Mouse (Mus musculus) C2C12 (cell line): ENCODE data around the gene Ctrc. TPM values are rescaled to one million over a fixed set of nuclear protein-coding genes. Genes with fewer than 3 reads are reported as not detected.
"Not testable (repeated sequence)": the region's sequence is repeated elsewhere in the genome, so short reads cannot be mapped to it uniquely, and the experiment has no call there.

Experiments
- H3K27me3 ChIP-seq: one replicate; pipeline ENCODE4 v1.6.1; 2011; ENCODE audit not compliant: control insufficient read depth, insufficient read depth, insufficient read length
- H3K36me3 ChIP-seq: one replicate; pipeline ENCODE4 v1.6.1; 2011; ENCODE audit not compliant: control insufficient read depth, insufficient read depth
- H3K4me3 ChIP-seq: one replicate; pipeline ENCODE4 v1.5.1; 2011; ENCODE audit warnings: mild to moderate bottlenecking, control low read depth; ENCODE audit not compliant: poor library complexity, insufficient read depth, severe bottlenecking
- H3K79me2 ChIP-seq: one replicate; pipeline ENCODE4 v1.6.1; 2011; ENCODE audit not compliant: control insufficient read depth, insufficient read depth
- H3K79me3 ChIP-seq: one replicate; pipeline ENCODE4 v1.6.1; 2011; ENCODE audit warnings: low read depth, control low read depth
- H3ac ChIP-seq: one replicate; pipeline ENCODE3; 2011; ENCODE audit warnings: low read depth; ENCODE audit not compliant: control insufficient read depth, insufficient read length
- CEBPB ChIP-seq: IDR thresholded peaks from one replicate; pipeline ENCODE4 v1.6.1; 2011; ENCODE audit warnings: low read depth, mild to moderate bottlenecking, control low read depth, moderate library complexity
- CTCF ChIP-seq: IDR thresholded peaks from one replicate; pipeline ENCODE4 v1.5.1; 2011; ENCODE audit not compliant: control insufficient read depth, insufficient read depth, insufficient read length
- FOSL1 ChIP-seq: IDR thresholded peaks from one replicate; pipeline ENCODE4 v1.8.0; 2011; ENCODE audit warnings: mild to moderate bottlenecking, low read length; ENCODE audit not compliant: poor library complexity, insufficient read depth, severe bottlenecking
- MAX ChIP-seq: IDR thresholded peaks from one replicate; pipeline ENCODE4 v1.6.1; 2011; ENCODE audit warnings: mild to moderate bottlenecking, control low read depth
- MYOD1 ChIP-seq: IDR thresholded peaks from one replicate; pipeline ENCODE4 v1.6.1; 2011; ENCODE audit warnings: low read depth; ENCODE audit not compliant: control insufficient read depth, insufficient read length
- MYOG ChIP-seq: IDR thresholded peaks from one replicate; pipeline ENCODE4 v1.6.1; 2011; ENCODE audit not compliant: control insufficient read depth, insufficient read length; ENCODE audit errors: extremely low read depth
- USF1 ChIP-seq: IDR thresholded peaks from one replicate; pipeline ENCODE4 v1.6.1; 2011; ENCODE audit warnings: low read depth, mild to moderate bottlenecking, control low read depth, moderate library complexity
- polyA plus RNA-seq: library from polyadenylated mRNA; unstranded; fragments of >200 nt; fragmentation: generic; extraction: Trizol; gene quantifications from one replicate; pipeline ENCODE4 v1.2.1, GENCODE M21; 2012; ENCODE audit warnings: missing spikeins

Gene Ctrc
- polyA plus RNA-seq, 1 experiment: not detected

GRCm38 (mm10) chr4:141781201-141781985 lies 64.8 kb downstream of the Ctrc start:
- Histone ChIP-seq H3K4me3 (no peak overlapping the region), H3K27me3 (no peaks in the 10 kb centered on the region), H3K79me3 (no peaks in the 10 kb centered on the region), H3K79me2 (no peaks in the 10 kb centered on the region), H3K36me3 (peaks cover 24% of the 10 kb centered on the region), H3ac (no peak overlapping the region)
- no peak for TF ChIP-seq USF1

- peaks cover 31% of the 10 kb centered on the region for H3K36me3 ChIP-seq
- H3K79me3 ChIP-seq: no peaks in the 10 kb centered on the region
- TF ChIP-seq MYOG (no peak), CTCF (no peak), USF1 (no peak), CEBPB (no peak), MAX (no peak), MYOD1 (no peak), FOSL1 (no peak)
- no peak overlapping the region for H3K4me3 ChIP-seq
- H3ac ChIP-seq: no peak overlapping the region
- no peaks in the 10 kb centered on the region for H3K27me3 ChIP-seq
- H3K79me2 ChIP-seq: no peaks in the 10 kb centered on the region
These were observed 66.3 kb downstream of the Ctrc start for GRCm38 (mm10) chr4:141779828-141780227.

GRCm38 (mm10) chr4:141773019-141773418 lies 73.1 kb downstream of the Ctrc start:
- not testable (repeated sequence) for H3K79me3 ChIP-seq, H3K27me3 ChIP-seq, H3K79me2 ChIP-seq, H3K4me3 ChIP-seq, H3ac ChIP-seq
- H3K36me3 ChIP-seq: peaks cover 43% of the 10 kb centered on the region

- H3K4me3 ChIP-seq: no peak overlapping the region
- H3K27me3 ChIP-seq: no peaks in the 10 kb centered on the region
- H3K36me3 ChIP-seq: peaks cover 46% of the 10 kb centered on the region
- H3K79me2 ChIP-seq: no peaks in the 10 kb centered on the region
- no peaks in the 10 kb centered on the region for H3K79me3 ChIP-seq
- H3ac ChIP-seq: no peak overlapping the region
- TF ChIP-seq MYOG: no peak
These were observed 74.3 kb downstream of the Ctrc start for GRCm38 (mm10) chr4:141771823-141772222.

GRCm38 (mm10) chr4:141769501-141770160 lies 76.5 kb downstream of the Ctrc start:
- TF ChIP-seq CTCF (no peak), MAX (no peak), MYOG (no peak), CEBPB (no peak), FOSL1 (no peak), USF1 (no peak), MYOD1 (no peak)
- no peaks in the 10 kb centered on the region for H3K79me2 ChIP-seq
- peaks cover 41% of the 10 kb centered on the region for H3K36me3 ChIP-seq
- H3K79me3 ChIP-seq: no peaks in the 10 kb centered on the region
- H3K27me3 ChIP-seq: no peaks in the 10 kb centered on the region
- no peak overlapping the region for H3K4me3 ChIP-seq
- no peak overlapping the region for H3ac ChIP-seq

- H3K4me3 ChIP-seq: no peak overlapping the region
- no peaks in the 10 kb centered on the region for H3K79me2 ChIP-seq
- TF ChIP-seq MYOD1: peak; percentile 0
- no peak for TF ChIP-seq USF1
- H3K36me3 ChIP-seq: peaks cover 42% of the 10 kb centered on the region
- no peaks in the 10 kb centered on the region for H3K79me3 ChIP-seq
- peak overlapping the region; percentile 54 for H3ac ChIP-seq
- no peaks in the 10 kb centered on the region for H3K27me3 ChIP-seq
These were observed 78.7 kb downstream of the Ctrc start for GRCm38 (mm10) chr4:141767353-141768036.
